Mouse (Mus musculus) hindlimb bud, embryonic 11.5 days (tissue): ENCODE measurements around the gene Eaf2.
"Not testable (repeated sequence)": the region's sequence is repeated elsewhere in the genome, so short reads cannot be mapped to it uniquely, and the experiment has no call there.

Experiments
- DNase-seq: peaks from one replicate; pipeline ENCODE4 v3.0.0-alpha.2; 2012; ENCODE audit warnings: low read depth, low spot score; ENCODE audit errors: extremely low spot score

Gene Eaf2

GRCm38 (mm10) chr16:36851202-36851601, 23.6 kb downstream of the Eaf2 start:
- no peak for DNase-seq

DNA sequence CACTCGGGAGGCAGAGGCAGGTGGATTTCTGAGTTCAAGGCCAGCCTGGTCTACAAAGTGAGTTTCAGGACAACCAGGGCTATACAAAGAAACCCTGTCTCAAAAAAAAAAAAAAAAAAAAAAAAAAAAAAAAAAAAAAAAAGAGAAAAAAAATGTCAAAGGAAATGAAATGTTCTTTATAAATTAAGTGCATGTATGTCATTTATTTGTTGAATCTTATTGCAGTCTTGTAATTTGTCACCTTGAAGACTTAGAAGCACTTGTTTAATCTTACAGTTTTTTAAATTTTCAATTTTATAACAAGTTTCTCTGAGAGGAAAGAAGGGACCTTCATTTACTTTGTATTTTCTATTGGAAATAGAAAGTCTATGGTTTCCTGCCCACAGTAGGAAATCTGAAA, 27.9 kb downstream of the Eaf2 start:
- not testable (repeated sequence) for DNase-seq

GRCm38 (mm10) chr16:36828820-36829219, 46.0 kb downstream of the Eaf2 start:
- DNase-seq, result no peak

GRCm38 (mm10) chr16:36828054-36828786, 46.6 kb downstream of the Eaf2 start, which contains the start of gene Iqcb1:
TSS of gene Iqcb1 (plus strand) at chr16:36828385.
- no peak for DNase-seq

DNA sequence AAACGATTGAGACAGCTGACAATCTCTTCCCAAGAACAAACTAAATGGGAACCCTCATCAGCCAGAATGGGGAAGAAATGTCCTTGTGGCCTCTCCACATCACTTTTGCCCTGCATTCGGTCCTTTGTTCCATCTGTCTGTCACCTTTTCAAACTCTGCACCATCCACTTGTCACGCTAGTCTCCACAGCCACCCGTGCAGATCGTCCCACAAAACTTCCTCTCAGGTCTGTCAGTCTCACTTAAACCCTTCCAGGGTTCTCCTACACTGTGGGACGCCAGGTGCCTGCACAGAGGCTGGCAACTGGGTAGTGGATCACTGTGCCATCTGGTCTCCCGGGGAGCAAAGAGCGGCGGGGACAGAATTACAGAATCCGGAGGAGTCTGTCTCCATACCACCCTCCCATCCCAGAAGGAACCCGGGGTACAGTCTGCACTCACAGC, 47.2 kb downstream of the Eaf2 start:
- DNase-seq, result no peak

DNA sequence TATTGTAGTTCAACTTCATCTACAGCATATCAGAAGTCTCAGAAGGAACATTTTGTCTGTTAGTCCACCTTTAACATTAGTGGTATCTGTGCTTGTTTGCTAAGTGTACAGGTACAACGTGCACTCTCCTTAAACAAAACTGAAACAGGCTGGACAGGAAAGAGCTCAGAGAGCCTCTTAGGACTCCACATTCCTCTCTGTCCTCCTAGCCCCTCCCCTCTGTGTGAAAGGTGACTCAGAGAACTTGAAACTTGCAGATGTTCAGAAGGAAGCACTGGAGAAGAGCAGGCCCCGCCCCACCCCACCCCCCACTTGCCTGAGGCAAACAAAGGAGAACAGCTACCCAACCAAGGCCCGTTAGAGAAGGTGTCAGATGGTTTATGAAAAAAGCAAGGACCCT, 53.3 kb downstream of the Eaf2 start:
- DNase-seq, result no peak

DNA sequence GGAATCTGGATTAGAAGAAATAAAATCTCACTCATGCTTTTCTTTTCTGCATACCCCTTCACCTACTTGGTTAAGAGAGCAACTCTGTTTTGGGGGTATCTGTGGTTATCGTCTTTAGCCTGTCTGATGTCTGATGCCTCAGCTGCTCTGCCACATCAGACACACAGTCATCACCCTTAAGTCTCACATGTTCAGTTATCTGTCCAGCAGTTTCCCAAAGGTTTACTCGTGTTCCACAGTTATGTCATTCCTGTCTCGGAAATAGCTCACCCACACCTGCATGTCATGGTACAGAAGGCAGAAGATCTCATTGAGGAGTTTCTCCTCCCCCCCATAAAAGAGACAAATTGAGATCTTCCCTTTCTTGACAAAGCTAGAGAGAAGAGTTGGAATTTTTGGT, 54.1 kb downstream of the Eaf2 start:
- DNase-seq, result no peak

- no peak for DNase-seq
These were observed 54.8 kb downstream of the Eaf2 start for GRCm38 (mm10) chr16:36820016-36820415.

DNA sequence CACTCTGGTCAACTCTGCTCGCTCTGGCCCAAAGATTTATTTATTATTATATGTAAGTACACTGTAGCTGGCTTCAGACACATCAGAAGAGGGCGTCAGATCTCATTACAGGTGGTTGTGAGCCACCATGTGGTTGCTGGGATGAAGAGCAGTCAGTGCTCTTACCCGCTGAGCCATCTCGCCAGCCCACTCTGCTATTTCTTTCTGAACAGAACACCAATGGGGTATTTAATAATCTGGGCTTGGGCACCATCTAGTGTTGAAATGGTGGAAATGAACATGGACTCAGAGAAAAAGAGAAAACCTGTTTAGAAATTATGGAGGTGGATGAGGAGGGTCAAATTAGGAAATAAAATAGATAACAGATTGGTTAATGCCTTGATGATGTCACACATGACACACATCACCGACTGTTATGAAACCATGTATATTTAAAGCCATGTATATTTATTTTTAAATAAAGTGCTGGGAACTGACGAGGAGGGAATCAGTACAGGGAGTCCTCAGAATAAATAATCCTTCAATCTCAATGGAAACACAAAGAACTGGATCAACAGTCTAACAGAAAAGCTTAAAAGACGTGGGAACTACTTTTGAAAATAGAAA, 57.4 kb downstream of the Eaf2 start:
- peak; percentile 69 for DNase-seq

GRCm38 (mm10) chr16:36816916-36817315, 57.9 kb downstream of the Eaf2 start:
- DNase-seq, result no peak

DNA sequence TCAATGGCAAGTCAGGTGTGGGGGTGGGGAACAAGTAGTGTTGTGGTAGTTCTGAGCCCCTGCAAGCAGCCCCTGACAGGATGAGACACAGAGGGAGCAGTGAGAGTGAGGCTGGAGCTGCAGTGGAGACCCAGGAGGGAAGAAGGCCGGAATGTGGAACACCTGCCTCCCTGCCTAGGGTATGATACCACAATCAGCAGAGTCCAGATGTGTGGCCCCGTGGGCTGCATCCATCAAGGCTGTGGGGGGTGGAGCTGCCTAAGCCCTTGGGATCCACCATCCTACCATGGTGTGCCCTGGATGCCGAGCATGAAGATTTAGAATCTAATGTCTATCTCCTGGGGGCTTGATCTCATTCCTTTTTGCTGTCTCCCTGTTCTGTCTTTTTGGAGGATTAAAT, 61.1 kb downstream of the Eaf2 start:
- no peak for DNase-seq

GRCm38 (mm10) chr16:36808616-36809015, 66.2 kb downstream of the Eaf2 start:
- DNase-seq, result no peak

GRCm38 (mm10) chr16:36802361-36802760, 72.4 kb downstream of the Eaf2 start:
- DNase-seq, result no peak

DNA sequence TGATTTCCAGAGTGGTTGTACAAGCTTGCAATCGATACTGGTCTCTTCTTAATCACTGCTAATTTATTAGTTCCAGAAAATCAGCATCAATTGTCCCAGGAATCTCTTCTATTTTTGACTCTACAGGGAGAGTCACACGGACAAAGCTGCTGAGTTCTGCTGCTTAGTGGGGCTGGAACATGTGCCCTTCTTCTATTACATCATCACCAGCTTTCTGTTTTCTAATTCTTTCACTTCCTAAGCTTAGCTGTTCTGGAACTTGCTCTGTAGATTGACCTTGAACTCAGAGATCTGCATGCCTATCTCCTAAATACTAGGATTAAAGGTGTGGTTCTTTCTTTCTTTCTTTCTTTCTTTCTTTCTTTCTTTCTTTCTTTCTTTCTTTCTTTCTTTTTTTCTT, 76.5 kb downstream of the Eaf2 start:
- no peak for DNase-seq

DNA sequence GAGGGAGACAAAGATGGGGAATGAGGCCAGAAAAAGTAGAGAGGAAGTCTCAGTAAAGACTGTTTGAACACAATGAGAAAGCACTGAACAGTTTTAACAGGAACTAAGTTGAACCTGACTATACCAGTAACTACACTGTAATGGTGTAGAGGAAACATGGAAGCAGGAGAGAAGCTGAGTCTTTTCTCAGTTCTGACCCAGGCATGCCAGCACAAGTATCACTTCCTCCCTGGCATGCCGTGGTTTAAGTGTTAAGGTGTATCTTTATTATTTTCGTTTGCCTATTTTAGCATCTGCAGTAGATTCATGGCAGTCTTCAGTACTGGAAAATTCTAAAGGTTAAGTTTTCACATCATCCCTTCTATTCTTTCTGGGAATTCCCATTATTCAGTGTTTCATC, 79.8 kb downstream of the Eaf2 start:
- DNase-seq, result no peak

DNA sequence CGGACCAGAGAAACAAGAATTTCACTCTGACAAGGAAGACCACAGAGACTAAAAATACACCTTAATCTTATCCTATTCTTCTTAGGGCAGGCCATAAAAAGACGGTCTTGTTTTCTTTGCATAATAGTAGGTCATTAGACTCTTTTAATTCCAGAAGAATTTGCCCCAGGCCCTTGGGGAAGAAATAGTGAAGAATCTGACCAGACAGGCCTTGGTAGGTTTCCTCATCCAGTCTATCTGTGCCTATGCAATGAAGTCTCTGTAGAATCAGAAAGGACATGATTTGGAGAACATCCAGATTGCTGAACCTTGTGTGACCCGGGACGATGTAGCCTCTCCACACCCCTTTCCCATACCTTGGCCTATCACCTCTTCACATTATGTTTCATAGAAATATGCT, 84.6 kb downstream of the Eaf2 start:
- DNase-seq, result no peak

GRCm38 (mm10) chr16:36786466-36786865, 88.3 kb downstream of the Eaf2 start:
- no peak for DNase-seq

DNA sequence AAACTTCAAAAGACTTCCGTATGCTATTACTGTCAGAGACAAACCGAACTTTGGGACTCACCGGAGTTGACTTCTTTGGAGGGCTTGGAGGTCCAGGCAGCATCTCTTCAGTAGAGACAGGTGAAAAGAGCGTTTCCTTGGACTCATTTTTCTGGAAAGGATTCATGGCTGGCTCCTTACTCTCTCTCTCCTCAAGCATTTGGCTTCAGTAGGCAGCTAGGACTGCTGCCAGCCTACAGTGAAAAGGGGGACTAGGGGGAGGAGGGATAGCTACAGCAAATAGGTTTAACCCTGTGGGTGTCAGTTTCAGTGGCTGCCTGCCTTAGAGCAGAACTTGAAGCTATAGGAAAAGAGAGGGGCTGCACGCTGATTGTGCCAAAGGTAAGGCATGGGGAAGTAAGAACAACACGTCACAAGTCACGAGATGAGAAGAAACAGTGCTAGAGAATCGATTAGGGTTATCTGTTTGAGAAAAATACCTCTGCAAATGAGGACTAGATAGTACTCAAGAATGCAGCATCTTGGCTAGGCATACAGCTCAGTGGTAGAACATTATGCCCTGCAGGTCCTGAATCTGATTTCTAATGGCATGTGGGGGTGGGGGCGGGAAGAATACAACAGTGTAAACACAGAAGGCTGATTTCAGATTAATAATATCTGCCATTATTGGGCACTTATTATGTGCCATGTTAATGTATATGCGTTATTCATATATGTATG, 90.0 kb downstream of the Eaf2 start, which contains the start of gene Slc15a2:
Slc15a2 (minus strand) TSS at position 369 of the 720 bp plus-strand sequence.
- DNase-seq, result no peak

DNA sequence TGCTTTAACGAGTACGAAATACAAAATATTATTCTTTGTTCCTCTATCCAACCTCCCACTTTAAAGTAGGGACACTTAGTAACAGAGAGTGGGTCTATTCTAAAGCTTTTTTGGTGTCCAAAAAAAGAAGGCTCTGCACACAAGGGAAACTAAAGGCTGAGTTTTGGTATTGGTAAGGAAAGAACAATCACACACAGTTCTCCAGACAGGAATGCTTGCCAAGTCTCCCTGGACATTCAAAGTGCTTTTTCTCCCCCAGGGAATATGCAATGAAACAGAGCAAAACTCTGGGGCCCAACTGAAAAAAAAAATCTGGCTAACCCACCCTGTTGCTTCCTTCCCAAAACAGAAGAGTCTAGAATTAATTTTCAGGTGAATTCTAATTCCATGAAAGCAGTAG, 90.7 kb downstream of the Eaf2 start:
- DNase-seq, result no peak

- no peak for DNase-seq
These were observed 99.1 kb downstream of the Eaf2 start for GRCm38 (mm10) chr16:36775658-36776057.

- no peak for DNase-seq
These were observed 101.8 kb downstream of the Eaf2 start for GRCm38 (mm10) chr16:36772996-36773395.

DNA sequence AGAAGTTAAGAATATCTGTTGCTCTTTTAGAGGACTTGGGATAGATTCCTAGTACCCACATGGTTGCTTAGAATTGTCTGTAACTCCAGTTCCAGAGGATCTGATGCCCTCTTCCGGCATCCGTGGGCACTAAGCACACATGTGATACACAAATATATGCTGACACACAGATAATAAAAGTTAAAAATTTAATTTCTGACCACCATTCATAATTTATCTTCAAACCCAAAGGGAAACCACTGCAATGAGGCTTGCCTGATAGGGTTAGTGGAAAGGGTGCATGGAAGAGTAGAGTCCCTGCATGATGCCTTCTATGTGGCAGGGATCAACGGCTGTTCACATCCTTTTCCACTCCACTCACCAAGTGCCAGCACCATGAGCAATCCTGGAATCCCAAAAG, 103.1 kb downstream of the Eaf2 start:
- no peak for DNase-seq
